Mouse (Mus musculus): ENCODE data around the gene Phactr3. TPM values are rescaled to one million over a fixed set of nuclear protein-coding genes. Genes with fewer than 3 reads are reported as not detected.
A peak's percentile ranks its signal among the peaks of the same experiment; 100 is the strongest.

Gene Phactr3
- polyA plus RNA-seq, 1 experiment from 2014 or later = 53.9 TPM

DNA sequence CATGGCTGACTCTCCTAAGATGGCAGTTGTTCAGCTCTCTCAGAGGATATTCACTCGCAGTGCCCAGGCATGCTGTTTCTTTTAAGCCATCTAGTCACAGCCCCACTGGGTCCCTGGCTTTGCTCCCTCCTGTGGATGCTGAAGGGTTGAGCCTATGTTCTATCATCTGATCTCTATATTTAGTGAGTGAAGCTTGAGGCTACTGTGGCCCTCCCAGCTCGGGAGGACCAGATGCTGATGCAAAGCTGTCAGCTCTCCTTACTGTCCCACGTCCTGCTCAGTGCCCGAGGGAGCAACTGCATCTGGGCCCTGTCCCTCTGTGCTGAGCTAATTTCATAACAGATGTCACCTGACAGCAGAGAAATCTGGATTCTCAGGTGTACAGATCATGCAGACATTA lies 153.6 kb downstream of the Phactr3 start:
- Histone ChIP-seq H3K36me3 (no peaks in the 10 kb centered on the region), H3K9ac (replicated peaks) (no peak overlapping the region), H3K4me3 (no peak overlapping the region), H3K27ac (replicated peaks) (no peak overlapping the region), H3K9me3 (no peaks in the 10 kb centered on the region), H3K27me3 (no peaks in the 10 kb centered on the region), H3K4me2 (replicated peaks) (no peak overlapping the region), H3K4me1 (no peaks in the 10 kb centered on the region)
- no peak for ATAC-seq (replicated peaks)
- 76% methylated on average over 4 of the region's 4 CpGs for WGBS

DNA sequence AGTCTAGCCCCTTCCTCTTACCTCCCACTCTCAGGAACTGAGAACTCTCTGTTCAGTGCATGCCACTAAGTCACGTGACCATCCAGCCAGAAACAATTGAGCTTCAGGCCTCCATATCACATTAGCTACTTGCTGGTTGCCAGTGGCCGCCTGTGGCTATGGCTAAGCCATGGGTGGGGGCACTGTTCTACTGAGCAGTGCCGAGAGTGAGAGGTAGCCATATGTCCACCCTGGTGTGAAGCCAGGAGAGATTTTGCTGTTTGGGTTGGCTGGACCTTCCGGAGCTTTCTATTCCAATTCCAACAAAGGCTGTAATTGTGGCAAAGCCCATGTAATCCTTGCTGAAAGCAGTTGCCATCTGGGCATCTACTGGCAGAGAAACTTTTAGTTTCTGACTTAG lies 155.4 kb downstream of the Phactr3 start:
- WGBS = 63% methylated on average over 4 of the region's 4 CpGs
- Histone ChIP-seq H3K4me1 (no peaks in the 10 kb centered on the region), H3K36me3 (peaks cover 2% of the 10 kb centered on the region; the same call in 1 of the 2 replicates), H3K4me3 (no peak overlapping the region), H3K9ac (replicated peaks) (no peak overlapping the region), H3K9me3 (no peaks in the 10 kb centered on the region), H3K27me3 (no peaks in the 10 kb centered on the region), H3K4me2 (replicated peaks) (no peak overlapping the region), H3K27ac (replicated peaks) (no peak overlapping the region)
- no peak for ATAC-seq (replicated peaks)

DNA sequence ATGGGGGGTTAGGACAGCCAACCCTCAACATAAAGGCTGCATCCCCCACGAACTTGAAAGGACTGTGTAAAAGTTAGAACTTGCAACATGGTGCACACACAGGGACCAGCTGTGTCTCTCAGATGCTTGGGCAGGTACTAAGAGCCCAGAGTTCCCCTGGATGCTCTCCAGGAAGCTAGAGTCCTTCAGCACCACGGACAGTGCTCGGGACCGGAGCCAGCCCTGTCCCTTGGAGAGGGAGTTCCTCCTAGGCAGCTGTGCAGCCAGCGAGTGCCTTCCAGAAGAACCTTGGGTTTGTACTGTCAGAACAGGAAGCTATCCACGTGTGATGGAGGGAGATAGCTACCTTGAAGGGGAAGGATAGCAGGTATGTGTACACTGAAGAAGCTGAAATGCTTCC lies 158.4 kb downstream of the Phactr3 start:
- no peaks in the 10 kb centered on the region for H3K4me1 ChIP-seq
- H3K27ac ChIP-seq (replicated peaks) = no peak overlapping the region
- peaks cover 15% of the 10 kb centered on the region; the same call in 1 of the 2 replicates for H3K36me3 ChIP-seq
- whole genome bisulfite sequencing = 14% methylated on average over 6 of the region's 6 CpGs
- no peak overlapping the region for H3K4me2 ChIP-seq (replicated peaks)
- no peaks in the 10 kb centered on the region for H3K9me3 ChIP-seq
- H3K27me3 ChIP-seq = no peaks in the 10 kb centered on the region
- no peak overlapping the region for H3K4me3 ChIP-seq
- no peak overlapping the region for H3K9ac ChIP-seq (replicated peaks)
- no peak for ATAC-seq (replicated peaks)

DNA sequence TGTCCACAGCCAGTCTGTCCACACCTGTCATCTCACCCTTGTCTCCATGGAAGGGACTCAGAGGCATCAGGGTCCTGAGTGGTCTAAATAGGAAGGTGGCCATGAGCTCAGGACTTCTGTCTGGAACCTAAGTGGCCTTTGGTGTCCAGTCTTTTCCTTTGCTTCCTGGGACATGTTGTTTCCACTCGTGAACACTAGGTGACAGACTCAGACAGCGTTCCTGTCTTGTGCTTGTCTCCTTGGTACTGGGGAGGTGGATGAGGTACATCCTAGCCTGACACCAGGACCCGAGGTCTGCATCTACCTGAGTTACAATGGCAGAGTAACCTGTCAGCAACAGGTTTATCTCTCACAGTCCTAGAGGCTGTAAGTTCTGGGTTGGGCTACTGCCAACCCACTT lies 162.4 kb downstream of the Phactr3 start:
- Histone ChIP-seq H3K4me1 (no peaks in the 10 kb centered on the region), H3K27me3 (no peaks in the 10 kb centered on the region), H3K36me3 (peaks cover 22% of the 10 kb centered on the region; the same call in 1 of the 2 replicates), H3K27ac (replicated peaks) (no peak overlapping the region), H3K4me2 (replicated peaks) (no peak overlapping the region), H3K4me3 (no peak overlapping the region), H3K9me3 (no peaks in the 10 kb centered on the region), H3K9ac (replicated peaks) (no peak overlapping the region)
- no peak for ATAC-seq (replicated peaks)
- 54% methylated on average over 3 of the region's 3 CpGs for WGBS

DNA sequence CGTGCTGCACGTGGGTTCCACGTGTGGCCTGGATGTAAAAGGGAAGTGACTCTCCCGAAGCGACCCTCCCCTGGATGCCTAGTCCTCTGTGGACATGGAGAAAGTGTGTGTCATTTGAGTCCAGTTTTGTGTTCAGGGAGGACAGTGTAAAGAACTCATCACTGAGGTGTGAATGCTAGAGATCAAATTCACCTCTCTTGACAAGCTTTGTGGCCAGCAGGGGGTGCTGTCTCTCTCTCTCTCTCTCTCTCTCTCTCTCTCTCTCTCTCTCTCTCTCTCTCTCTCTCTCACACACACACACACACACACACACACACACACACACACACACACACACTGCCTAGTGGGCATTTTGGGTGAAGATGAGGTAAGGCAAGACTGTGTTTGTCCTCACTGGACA lies 168.5 kb downstream of the Phactr3 start:
- Histone ChIP-seq H3K36me3 (peaks cover 7% of the 10 kb centered on the region; the same call in 1 of the 2 replicates), H3K9me3 (no peaks in the 10 kb centered on the region), H3K4me3 (no peak overlapping the region), H3K9ac (replicated peaks) (no peak overlapping the region), H3K4me2 (replicated peaks) (no peak overlapping the region), H3K4me1 (no peaks in the 10 kb centered on the region), H3K27me3 (no peaks in the 10 kb centered on the region), H3K27ac (replicated peaks) (no peak overlapping the region)
- WGBS = 83% methylated on average over 5 of the region's 5 CpGs
- 0 out of 2 replicates have a peak, but pooled peaks have one; percentile 7 for ATAC-seq (replicated peaks)

DNA sequence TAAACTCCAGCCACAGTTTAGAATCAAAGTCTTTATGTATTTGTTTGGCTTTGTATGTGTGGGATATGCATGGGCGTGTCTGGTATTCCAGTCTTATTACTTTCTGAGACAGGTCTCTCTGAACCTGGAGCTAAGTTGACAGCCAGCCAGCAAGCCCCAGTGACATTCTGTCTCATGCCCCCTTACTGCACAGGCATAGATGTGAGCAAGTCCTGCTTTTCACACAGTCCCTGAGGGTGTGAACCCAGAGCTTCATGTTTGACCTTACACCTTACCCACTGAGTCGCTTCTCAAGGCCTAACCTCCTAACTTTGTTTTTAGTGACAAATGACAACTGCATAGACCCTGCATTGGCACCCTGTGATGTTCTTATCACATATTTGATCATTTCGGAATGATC lies 169.9 kb downstream of the Phactr3 start:
- ATAC-seq (replicated peaks) = no peak
- 92% methylated on average over 3 of the region's 3 CpGs for WGBS
- no peak overlapping the region for H3K4me2 ChIP-seq (replicated peaks)
- peaks cover 6% of the 10 kb centered on the region; the same call in 1 of the 2 replicates for H3K36me3 ChIP-seq
- no peaks in the 10 kb centered on the region for H3K9me3 ChIP-seq
- H3K4me3 ChIP-seq = no peak overlapping the region
- H3K27ac ChIP-seq (replicated peaks) = no peak overlapping the region
- H3K4me1 ChIP-seq = no peaks in the 10 kb centered on the region
- H3K27me3 ChIP-seq = no peaks in the 10 kb centered on the region
- H3K9ac ChIP-seq (replicated peaks) = no peak overlapping the region

DNA sequence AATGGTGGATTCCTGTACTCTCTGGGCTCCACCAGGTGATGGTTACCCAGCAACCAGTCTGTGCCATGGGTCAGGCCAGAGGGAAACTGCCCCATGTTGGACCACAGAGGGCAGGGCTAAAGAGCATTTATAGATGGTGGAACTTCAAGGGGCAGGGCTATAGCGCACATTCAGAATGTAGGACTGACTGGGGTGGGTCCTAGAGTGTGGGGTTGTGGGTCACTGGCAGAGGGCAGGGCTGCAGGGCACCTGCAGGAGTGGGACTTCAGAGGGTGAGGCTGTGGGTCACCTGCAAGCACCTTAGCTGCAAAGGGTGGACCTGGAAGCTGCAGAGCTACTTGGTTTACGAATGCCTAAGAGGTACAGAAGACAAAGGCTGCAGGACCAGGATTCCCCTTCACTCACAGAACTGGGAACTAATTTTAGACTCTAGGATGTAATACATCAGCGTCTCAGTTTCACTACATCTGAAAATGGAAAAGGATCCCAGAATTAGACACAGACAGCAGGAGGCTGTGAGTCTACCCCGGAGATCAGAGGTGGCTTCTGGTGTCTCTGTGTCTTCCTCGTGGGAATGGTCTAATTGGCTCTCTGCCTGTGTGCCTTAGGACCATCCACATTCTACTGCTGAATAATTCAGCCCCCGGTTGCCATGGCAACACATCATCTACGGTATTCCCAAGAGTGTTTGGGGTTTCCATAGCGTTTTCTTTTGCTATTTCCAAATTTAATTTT lies 184.8 kb downstream of the Phactr3 start:
- H3K4me1 ChIP-seq = peaks cover 22% of the 10 kb centered on the region
- no peaks in the 10 kb centered on the region for H3K27me3 ChIP-seq
- no peaks in the 10 kb centered on the region for H3K36me3 ChIP-seq
- no peak overlapping the region for H3K4me3 ChIP-seq
- H3K27ac ChIP-seq (replicated peaks) = peak overlapping the region; percentile 79
- no peaks in the 10 kb centered on the region for H3K9me3 ChIP-seq
- H3K4me2 ChIP-seq (replicated peaks) = no peak overlapping the region
- 0 out of 2 replicates have a peak overlapping the region, but pooled peaks have one; percentile 3 for H3K9ac ChIP-seq (replicated peaks)
- WGBS = 39% methylated on average over 8 of the region's 8 CpGs
- peak; percentile 44 for ATAC-seq (replicated peaks)

DNA sequence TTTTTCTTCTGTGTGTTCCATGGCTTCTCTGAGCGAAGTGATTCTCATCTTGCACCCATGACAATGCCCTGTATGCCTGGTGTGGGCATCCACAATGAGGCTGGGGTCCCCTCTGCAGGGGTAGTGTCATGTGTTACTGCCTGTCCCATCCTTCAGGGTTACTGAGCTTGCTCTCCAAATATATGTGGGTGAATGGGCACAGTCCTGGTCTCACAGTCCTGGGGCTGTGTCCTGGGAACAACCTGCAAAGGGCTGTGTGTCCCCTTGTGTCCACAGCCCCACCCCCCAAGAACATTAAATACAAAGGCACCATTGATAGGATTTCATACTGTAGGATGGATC lies 185.4 kb downstream of the Phactr3 start:
- Histone ChIP-seq H3K9me3 (no peaks in the 10 kb centered on the region), H3K4me3 (no peak overlapping the region), H3K4me2 (replicated peaks) (no peak overlapping the region), H3K4me1 (peaks cover 22% of the 10 kb centered on the region), H3K27me3 (no peaks in the 10 kb centered on the region), H3K27ac (replicated peaks) (peak overlapping the region; percentile 79), H3K9ac (replicated peaks) (0 out of 2 replicates have a peak overlapping the region, but pooled peaks have one; percentile 3), H3K36me3 (no peaks in the 10 kb centered on the region)
- peak; percentile 39 for ATAC-seq (replicated peaks)
- WGBS = 14% methylated on average over 1 of the region's 1 CpGs

DNA sequence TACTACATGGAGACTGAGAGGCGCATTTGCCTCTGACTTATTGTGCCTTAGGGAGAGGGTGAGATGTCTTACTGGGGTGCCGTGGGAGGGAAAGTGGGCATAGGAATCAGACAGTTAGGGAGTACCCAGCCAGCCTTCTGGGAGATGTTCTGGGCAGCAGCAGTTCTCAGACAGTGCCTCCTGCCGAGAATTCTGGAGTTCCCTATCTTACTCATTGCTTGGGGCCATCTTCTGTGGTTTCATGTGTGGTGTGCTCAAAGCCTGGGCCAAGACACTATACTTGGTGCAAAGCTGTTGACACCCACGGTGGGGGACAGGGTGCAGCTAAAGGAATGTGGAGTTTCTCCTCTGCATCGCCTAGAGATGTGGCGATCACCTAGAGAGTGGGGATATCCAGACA lies 185.9 kb downstream of the Phactr3 start:
- H3K4me3 ChIP-seq = no peak overlapping the region
- no peak overlapping the region for H3K9ac ChIP-seq (replicated peaks)
- no peaks in the 10 kb centered on the region for H3K27me3 ChIP-seq
- no peak for ATAC-seq (replicated peaks)
- H3K4me1 ChIP-seq = peaks cover 22% of the 10 kb centered on the region
- H3K36me3 ChIP-seq = no peaks in the 10 kb centered on the region
- H3K27ac ChIP-seq (replicated peaks) = peak overlapping the region; percentile 79; the same call in 1 of the 2 replicates
- no peak overlapping the region for H3K4me2 ChIP-seq (replicated peaks)
- no peaks in the 10 kb centered on the region for H3K9me3 ChIP-seq
- 84% methylated on average over 6 of the region's 6 CpGs for WGBS

DNA sequence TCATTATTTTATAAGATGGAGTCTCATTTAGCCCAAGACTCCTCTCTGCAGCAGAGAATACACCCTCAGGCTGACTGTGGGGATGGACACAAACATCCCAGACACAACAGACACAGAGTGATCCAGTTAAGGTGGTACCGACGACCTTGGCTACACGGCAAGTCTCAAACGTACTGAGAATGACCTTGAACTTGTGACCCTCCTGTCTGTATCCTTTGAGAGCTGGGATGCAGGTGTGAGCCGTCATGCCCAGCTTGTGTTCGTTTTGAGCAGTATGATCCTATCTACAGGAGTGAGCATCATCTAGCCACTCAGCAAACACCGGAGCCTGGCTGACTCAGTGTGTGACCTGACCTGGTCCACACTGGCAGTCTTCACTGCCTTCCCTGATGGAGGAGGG lies 194.8 kb downstream of the Phactr3 start:
- no peak overlapping the region for H3K4me3 ChIP-seq
- no peak overlapping the region for H3K9ac ChIP-seq (replicated peaks)
- no peak for ATAC-seq (replicated peaks)
- no peaks in the 10 kb centered on the region for H3K9me3 ChIP-seq
- 0 out of 2 replicates have a peak, but pooled peaks cover 2% of the 10 kb centered on the region for H3K36me3 ChIP-seq
- no peak overlapping the region for H3K4me2 ChIP-seq (replicated peaks)
- H3K4me1 ChIP-seq = no peaks in the 10 kb centered on the region
- H3K27ac ChIP-seq (replicated peaks) = no peak overlapping the region
- 84% methylated on average over 7 of the region's 7 CpGs for WGBS
- no peaks in the 10 kb centered on the region for H3K27me3 ChIP-seq

DNA sequence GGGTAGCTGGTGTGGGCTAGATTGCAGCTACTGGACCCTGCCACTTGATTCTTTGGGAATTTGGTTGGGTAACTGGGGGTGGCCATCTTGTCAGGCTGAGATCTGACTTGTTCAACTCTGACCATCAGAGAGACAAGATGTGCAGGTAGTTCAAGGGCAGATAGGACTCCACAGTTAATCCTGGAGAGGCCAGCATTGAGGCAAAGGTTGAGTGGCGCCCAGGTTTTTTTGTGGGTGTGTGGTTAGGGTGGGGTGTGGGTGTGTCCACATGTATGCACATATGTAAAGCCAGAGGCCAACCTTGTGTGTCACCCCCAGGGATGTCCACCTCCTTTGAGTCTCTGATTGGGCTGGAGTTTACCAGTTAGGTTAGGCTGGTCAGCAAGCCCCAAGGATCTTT lies 197.5 kb downstream of the Phactr3 start:
- Histone ChIP-seq H3K9ac (replicated peaks) (no peak overlapping the region), H3K9me3 (no peaks in the 10 kb centered on the region), H3K4me3 (no peak overlapping the region), H3K4me1 (no peaks in the 10 kb centered on the region), H3K27ac (replicated peaks) (no peak overlapping the region), H3K4me2 (replicated peaks) (no peak overlapping the region), H3K27me3 (no peaks in the 10 kb centered on the region), H3K36me3 (peaks cover 2% of the 10 kb centered on the region; the same call in 1 of the 2 replicates)
- 96% methylated on average over 1 of the region's 1 CpGs for WGBS
- no peak for ATAC-seq (replicated peaks)

DNA sequence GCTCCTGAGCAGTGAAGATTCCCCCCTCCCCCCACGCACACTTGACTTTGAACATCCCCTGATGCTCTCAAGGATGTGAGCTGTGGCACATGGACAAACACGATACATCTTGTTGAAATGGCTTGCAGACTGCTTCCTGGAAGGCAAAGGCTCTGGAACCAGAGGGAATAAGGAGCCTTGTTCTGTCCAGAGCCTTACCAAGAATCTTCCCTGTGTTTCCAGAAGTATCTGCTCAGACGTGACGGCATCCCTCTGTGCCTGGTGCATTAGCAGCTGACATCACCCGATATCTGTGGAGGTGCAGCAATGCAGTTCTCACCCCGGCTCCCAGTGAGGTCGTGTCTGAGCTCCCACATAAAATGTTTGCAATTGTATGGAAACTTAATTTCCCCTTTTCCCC lies 201.0 kb downstream of the Phactr3 start:
- Histone ChIP-seq H3K27ac (replicated peaks) (no peak overlapping the region), H3K4me1 (no peaks in the 10 kb centered on the region), H3K9ac (replicated peaks) (no peak overlapping the region), H3K36me3 (peaks cover 2% of the 10 kb centered on the region; the same call in 1 of the 2 replicates), H3K4me3 (no peak overlapping the region), H3K27me3 (no peaks in the 10 kb centered on the region), H3K4me2 (replicated peaks) (no peak overlapping the region), H3K9me3 (no peaks in the 10 kb centered on the region)
- WGBS = 82% methylated on average over 7 of the region's 7 CpGs
- ATAC-seq (replicated peaks) = no peak

DNA sequence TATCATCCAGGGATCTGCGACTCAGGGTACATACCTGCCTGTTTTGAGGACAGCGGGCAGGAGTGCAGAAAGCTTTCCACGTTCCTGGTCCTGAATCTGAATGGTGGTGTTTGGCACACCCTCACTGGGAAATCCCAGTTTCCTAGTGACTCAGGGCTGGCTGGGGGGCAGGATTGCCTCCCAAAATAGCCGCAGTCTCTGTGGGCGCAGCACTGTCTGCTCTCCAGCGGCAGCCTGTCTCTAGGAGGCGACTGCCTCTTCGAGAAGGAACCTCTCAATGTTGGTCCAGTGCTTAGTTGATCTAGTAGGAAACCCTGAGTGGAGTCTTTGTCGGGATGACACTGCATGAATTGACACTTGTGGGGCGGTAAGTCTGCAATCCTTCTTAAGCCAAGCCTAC lies 202.5 kb downstream of the Phactr3 start:
- Histone ChIP-seq H3K27ac (replicated peaks) (no peak overlapping the region), H3K9ac (replicated peaks) (no peak overlapping the region), H3K4me3 (no peak overlapping the region), H3K9me3 (no peaks in the 10 kb centered on the region), H3K27me3 (no peaks in the 10 kb centered on the region), H3K4me2 (replicated peaks) (no peak overlapping the region), H3K36me3 (peaks cover 2% of the 10 kb centered on the region; the same call in 1 of the 2 replicates), H3K4me1 (no peaks in the 10 kb centered on the region; the same call in 1 of the 2 replicates)
- no peak for ATAC-seq (replicated peaks)
- 87% methylated on average over 10 of the region's 10 CpGs for WGBS

Data from forebrain, embryonic 15.5 days (tissue).